Mouse (Mus musculus) right cerebral cortex, postnatal 14 days (tissue): ENCODE measurements around the gene Pcsk5.
A peak's percentile ranks its signal among the peaks of the same experiment; 100 is the strongest.

Experiments used
- DNase-seq: peaks from one replicate; pipeline ENCODE4 v3.0.0; 2022

The Pcsk5 gene

GRCm38 (mm10) chr19:17837471-17837859 lies at the start of gene Pcsk5:
Pcsk5 (minus strand) TSS chr19:17837632.
- peak; percentile 78 for DNase-seq

DNA sequence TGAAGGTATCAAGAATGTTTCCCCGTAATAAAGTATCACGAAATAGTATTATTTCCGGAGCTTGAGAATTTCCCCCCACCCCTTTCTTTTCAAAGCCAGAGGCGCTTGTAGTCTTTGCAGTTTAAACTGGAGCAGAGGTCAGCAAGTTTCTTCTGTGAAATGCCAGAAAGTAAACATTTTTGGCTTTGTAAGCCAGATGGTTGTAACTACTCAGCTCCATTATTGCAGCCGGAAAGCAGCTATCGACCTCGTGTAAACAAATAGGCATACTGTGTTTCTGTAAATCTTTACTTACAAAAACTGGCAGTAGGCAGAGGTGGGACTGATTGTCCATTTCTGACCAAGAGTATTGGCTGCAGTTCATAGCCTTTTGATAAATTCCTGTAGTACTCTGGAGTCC lies 38.4 kb upstream of the Pcsk5 start:
- no peak for DNase-seq

- no peak for DNase-seq
Measured at GRCm38 (mm10) chr19:17874388-17874787, 37.0 kb upstream of the Pcsk5 start.

- DNase-seq: no peak
Measured at GRCm38 (mm10) chr19:17873755-17874154, 36.3 kb upstream of the Pcsk5 start.

- no peak for DNase-seq
Measured at GRCm38 (mm10) chr19:17866317-17866891, 29.0 kb upstream of the Pcsk5 start.

- no peak for DNase-seq
Measured at GRCm38 (mm10) chr19:17860351-17861014, 23.1 kb upstream of the Pcsk5 start.

DNA sequence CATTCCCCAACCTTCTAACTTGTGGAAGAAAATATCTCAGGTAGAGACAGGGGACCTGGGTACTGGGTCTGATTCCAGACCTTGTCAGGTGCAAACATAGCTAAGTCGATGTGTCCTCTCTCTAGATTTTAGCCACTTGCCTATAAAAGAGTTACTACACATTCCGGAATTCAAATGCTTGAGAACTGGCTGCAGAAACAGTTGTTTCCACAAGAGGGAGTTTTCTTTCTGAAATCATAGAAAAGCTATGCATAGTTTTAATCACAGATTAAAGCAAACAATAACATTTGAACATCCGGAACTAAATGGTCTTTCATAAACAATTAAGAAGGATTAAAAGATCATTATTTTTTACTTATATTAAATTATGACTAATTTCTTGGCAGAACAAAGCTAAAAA lies 19.3 kb upstream of the Pcsk5 start:
- no peak for DNase-seq

DNA sequence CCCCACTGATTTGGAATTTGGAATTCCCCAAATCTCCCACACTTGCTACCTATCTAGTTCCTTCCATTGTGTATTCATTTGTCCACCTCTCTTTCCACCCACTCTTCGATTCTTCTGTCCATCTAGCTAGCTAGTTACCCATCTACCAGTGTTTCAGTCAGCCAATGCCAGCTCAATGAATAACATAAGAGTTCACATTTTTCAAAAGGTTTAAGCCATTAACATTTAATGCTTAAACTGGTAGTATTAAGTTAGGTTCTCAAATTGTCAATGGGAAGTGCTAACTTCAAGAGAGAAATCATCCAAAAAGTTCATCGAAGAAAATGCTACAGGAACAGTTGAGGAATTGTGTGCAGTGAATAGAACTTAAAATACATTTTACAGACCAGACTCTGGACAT lies 11.0 kb upstream of the Pcsk5 start:
- no peak for DNase-seq

DNA sequence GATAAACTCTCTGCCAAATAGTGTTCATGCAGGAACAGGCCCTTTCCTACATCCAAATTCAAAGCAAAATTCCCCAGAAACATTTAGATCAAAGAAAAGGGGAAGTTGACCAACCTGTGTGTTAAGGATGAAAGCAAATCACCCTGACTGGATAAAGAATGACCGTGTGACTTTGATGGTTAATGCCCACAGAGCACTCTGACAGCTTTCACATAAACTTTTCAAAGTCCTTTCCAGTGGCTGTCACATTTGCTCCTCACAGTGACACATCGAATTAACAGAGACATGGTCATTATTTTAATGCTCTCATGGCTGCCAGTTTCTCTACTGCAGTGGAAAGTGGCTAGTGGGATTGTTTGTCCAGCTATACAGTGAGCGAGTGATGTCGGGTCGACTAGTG lies 8.5 kb upstream of the Pcsk5 start:
- no peak for DNase-seq

- no peak for DNase-seq
Measured at GRCm38 (mm10) chr19:17841586-17841985, 4.2 kb upstream of the Pcsk5 start.

- DNase-seq: no peak
Measured at GRCm38 (mm10) chr19:17839856-17840255, 2.4 kb upstream of the Pcsk5 start.

- peak; percentile 28 for DNase-seq
Measured at GRCm38 (mm10) chr19:17836566-17837470, 614 bp downstream of the Pcsk5 start.

DNA sequence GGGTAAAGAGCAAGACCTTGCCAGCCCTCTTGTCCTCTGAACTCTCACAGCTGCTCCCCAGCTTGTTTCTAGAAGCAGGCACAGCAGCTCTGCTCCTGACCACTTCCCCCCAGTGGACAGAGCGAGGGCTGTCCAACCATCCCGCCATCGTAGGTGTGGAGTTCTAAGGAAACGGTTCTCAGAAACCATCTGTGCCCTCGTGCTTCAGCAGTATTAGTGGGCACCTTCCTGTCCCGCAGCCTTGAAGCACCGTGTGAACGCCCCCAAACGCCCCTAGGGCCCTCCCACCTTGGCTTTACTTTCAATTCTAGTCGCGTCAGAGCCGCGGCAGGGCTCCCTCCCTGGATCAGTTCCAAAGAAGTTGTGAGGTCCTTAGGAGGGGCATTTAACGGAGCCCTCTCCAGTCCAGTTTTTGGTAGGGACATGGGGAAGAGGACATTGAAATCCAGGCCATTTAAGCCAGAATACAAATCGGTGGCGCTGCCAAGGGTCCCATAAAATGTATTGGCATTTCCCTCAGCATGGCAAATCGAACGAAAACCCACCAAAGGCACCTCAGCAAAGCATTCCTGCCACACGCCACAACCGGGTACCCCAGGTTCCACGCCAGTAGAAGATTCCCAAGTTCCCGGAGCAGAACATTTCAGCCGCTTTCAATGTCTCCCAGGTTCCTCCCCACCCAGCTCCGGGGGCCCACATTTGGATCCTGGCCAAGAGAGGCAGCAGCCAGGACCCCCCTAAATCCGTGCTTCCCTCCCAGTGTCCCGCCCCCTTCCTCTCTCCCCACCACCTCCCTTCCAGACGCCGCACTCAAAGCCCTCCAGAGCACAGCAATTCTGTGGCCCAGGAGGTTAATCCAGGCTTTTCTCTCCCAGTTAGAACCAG lies 1.5 kb downstream of the Pcsk5 start:
- peak; percentile 18 for DNase-seq

DNA sequence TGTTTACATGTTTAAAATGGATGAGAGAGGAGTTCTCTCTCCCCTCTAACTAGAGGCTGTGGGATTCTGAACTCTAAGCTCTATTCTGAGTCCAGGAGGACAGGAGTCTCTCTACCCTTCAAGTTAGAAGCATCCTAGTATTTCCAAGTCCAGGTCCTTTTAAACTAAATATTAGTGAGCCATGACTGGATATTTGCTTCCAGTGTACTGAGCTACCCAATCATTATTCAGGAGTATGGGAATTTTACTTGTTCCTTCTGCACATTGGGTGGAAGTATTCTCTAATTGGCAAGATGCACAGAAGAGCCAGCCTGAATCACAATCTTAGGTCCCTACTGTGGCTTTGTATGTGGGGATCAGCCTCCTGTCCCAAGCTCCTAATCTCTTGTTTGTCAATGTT lies 2.5 kb downstream of the Pcsk5 start:
- DNase-seq: no peak

- no peak for DNase-seq
Measured at GRCm38 (mm10) chr19:17831376-17831775, 6.1 kb downstream of the Pcsk5 start.

- no peak for DNase-seq
Measured at GRCm38 (mm10) chr19:17828414-17828813, 9.0 kb downstream of the Pcsk5 start.

GRCm38 (mm10) chr19:17826694-17827093 lies 10.7 kb downstream of the Pcsk5 start:
- no peak for DNase-seq

DNA sequence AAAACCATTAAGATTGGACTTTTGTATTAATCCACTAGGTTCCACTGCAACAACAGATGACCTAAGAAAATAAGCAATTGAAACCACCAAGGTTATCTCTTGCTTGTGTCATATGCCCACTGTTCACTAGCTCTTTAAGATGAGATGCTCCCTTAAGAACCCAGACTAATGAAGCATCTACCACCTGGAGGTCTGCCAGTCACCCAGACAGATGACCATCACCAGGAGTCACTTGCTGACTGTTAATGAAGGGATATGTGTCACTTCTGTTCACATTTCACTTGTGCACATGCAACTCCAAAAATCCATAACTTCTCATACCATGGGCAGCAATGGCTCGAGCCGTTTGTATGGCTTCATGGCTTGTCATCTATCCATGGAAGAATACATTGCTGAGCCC lies 17.4 kb downstream of the Pcsk5 start:
- DNase-seq: no peak

DNA sequence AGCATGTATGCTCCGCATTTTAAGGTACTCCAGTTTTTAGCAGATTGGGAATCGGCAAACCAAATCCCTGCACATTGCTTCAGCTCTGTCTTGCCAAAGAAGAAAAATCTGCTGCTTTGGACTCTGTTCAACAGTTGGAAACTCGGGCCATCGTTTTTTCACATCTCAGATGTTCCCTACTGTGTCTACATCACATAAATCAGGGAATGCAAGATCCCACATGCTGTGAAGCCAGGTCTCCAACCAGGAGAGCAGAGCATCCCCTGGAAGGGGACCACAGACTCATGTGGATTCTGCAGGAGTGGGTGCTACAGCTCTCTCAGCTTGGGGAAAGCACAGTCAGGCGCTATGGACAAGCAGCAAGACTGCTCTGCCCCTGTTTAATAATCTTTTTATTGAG lies 18.4 kb downstream of the Pcsk5 start:
- DNase-seq: no peak

- DNase-seq: no peak
Measured at GRCm38 (mm10) chr19:17815062-17815461, 22.4 kb downstream of the Pcsk5 start.

DNA sequence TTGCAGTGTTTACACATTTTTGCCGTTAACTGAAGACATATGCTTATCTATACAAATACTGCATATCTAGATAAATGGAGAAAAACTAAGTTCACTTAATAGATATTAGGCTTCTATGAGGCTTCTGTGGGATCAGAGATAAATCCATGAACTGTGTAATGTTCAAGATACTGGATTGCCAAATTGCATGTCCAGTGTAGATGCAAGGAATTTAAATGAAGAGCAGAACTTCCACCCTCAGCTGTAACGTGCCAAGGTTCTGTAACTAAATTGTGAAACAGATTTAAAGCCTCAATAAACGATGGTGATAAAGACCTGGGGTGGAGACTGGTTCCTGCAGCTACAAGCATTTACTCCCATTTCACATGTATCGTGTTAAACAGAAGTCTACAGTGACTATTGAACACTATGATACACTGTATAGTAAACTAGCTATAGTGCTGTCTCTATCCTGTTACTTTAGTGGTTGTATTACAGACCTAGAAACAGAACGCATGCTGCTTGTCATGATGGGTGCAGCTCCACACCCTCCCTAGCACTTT lies 23.9 kb downstream of the Pcsk5 start:
- no peak for DNase-seq

- DNase-seq: no peak
Measured at GRCm38 (mm10) chr19:17812661-17813060, 24.8 kb downstream of the Pcsk5 start.

DNA sequence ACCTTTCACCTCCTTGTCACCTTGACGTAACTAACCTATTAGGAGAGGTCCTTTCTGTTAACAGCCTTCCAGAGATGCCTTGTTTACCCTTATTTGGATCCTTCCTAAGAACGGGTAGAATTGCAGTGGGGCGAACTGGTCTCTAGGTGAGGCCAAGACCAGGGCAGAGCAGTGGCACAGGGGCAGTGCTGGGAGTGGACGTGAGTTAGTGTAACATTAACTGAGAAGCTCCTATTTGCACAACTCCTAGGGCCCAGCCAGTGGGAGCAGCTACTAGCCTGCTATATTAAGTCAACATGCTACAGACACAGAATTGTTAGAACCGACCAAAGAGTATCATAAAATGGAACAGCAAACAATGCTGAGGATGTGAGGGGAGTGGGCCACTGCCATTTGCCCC lies 30.8 kb downstream of the Pcsk5 start:
- no peak for DNase-seq
